Mouse (Mus musculus) forebrain, embryonic 13.5 days (tissue): ENCODE measurements at regions not wholly inside any gene's neighbourhood (a gene's known extent, or its start where the extent isn't known, plus 50 kb on each side); places are given as distances from the start of the nearest gene placed in this dataset.

ENCODE experiments used
- ATAC-seq: fragments of 200-750 bp; cut with Nextera tagmentation; 2 replicates; pipeline ENCODE4 v1.8.0; 2017
- H3K27ac ChIP-seq: fragments of 300-500 bp; sonication (generic); 2 replicates; pipeline ENCODE4 v1.5.1; 2015; ENCODE audit warnings: inconsistent platforms, mild to moderate bottlenecking, moderate library complexity
- H3K27me3 ChIP-seq: fragments of 300-500 bp; sonication (generic); 2 replicates; pipeline ENCODE4 v1.6.1; 2015; ENCODE audit warnings: mild to moderate bottlenecking, inconsistent platforms
- H3K36me3 ChIP-seq: fragments of 300-500 bp; sonication (generic); 2 replicates; pipeline ENCODE4 v1.6.1; 2015; ENCODE audit warnings: mild to moderate bottlenecking, inconsistent platforms; ENCODE audit not compliant: poor library complexity, severe bottlenecking
- H3K4me1 ChIP-seq: fragments of 300-500 bp; sonication (generic); 2 replicates; pipeline ENCODE4 v1.6.1; 2015; ENCODE audit warnings: inconsistent platforms
- H3K4me2 ChIP-seq: fragments of 300-500 bp; sonication (generic); 2 replicates; pipeline ENCODE4 v1.6.1; 2015; ENCODE audit warnings: inconsistent platforms, mild to moderate bottlenecking, moderate library complexity
- H3K4me3 ChIP-seq: fragments of 300-500 bp; sonication (generic); 2 replicates; pipeline ENCODE4 v1.5.1; 2015; ENCODE audit warnings: mild to moderate bottlenecking, inconsistent platforms
- H3K9ac ChIP-seq: fragments of 300-500 bp; sonication (generic); 2 replicates; pipeline ENCODE4 v1.6.1; 2015; ENCODE audit warnings: mild to moderate bottlenecking, inconsistent platforms
- H3K9me3 ChIP-seq: fragments of 300-500 bp; sonication (generic); replicated peaks from 2 replicates; pipeline ENCODE4 v1.6.1; 2016; ENCODE audit warnings: inconsistent platforms
- WGBS: fragments of 180-500 bp; shearing (Covaris S2); methylation state at CpG from one replicate; pipeline ENCODE4 v1.1.7; 2015; 5-methylcytosine and 5-hydroxymethylcytosine counted together

DNA sequence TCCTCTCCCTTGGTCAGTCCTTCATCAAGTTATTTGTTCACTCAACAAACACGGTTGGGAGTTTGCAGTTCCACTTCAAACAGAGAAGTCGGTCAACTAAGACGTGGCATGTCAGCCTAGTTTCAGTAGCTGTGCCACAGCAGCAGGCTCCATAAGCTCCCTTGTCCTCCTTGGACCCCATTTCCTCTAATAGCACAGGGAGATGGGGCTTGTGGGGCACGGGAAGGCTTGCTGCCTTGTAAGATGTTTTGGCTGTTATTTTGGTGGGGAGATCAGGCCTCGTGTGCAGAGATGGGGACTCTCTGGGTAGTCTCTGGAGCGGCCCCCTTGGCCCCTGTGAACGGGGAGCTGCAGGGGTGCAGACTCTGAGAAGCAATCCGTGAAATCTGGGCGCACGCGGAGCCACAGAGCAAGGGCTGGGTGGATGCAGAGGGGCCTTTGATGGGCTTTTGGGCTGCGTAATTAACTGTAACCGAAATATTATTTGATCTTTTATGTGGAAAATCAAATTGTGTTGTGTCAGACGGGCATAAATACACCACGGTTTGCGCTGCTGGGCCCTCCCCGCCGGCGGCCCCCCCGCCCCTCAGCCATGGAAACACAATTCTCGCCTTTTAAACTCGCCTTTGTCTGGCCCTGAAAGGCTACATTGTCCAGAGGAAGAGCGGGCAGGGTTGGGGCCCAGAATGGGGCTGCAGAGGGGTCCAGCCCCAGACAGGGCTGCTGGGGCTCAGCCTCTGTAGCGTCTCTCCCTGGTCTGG, 137.6 kb downstream of the Mn1 start:
- peaks cover 35% of the 10 kb centered on the region for H3K4me1 ChIP-seq
- H3K27me3 ChIP-seq = no peaks in the 10 kb centered on the region
- peak overlapping the region; percentile 34 for H3K9ac ChIP-seq
- H3K9me3 ChIP-seq = no peaks in the 10 kb centered on the region
- no peaks in the 10 kb centered on the region for H3K36me3 ChIP-seq
- peak overlapping the region; percentile 35 for H3K4me2 ChIP-seq
- ATAC-seq = peak; percentile 93
- peak overlapping the region; percentile 86 for H3K27ac ChIP-seq
- WGBS = 4% methylated on average over 24 of the region's 24 CpGs
- H3K4me3 ChIP-seq = no peak overlapping the region

DNA sequence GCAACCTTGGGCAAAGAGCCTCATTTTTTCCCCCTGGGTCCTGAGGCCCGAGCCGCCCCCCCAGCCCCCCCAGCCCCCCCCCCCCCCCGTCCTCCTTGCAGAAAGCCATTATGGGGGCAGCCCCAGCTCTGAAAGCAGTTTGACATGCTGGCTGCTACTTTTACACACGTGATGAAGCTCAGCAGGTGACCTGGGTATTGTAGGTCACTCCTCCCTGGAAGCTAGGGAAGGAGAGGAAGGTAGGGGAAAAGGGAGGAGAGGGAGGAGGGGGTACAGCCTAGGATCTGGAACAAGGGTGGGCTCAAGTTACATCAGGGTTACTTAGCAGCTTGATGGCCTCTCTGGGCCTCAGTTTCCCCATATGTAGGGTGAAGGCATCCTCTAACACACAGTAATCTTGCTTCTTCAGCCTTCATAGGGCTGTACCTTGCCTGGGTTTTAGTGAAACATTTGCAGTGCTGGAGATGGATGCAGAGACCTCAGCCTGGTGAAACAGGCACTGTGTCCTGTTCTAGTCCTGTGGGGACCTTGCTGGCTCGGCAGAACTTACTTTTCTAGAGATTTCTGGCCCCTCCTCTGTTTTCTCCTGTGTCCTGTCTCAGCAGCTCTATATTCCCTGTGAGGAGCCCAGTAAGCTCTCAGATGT, 138.3 kb downstream of the Mn1 start:
- H3K9me3 ChIP-seq = no peaks in the 10 kb centered on the region
- H3K4me3 ChIP-seq = no peak overlapping the region
- H3K4me1 ChIP-seq = peaks cover 39% of the 10 kb centered on the region
- ATAC-seq = peak; percentile 50; the same call in 1 of the 2 replicates
- H3K36me3 ChIP-seq = no peaks in the 10 kb centered on the region
- peak overlapping the region; percentile 34 for H3K9ac ChIP-seq
- no peaks in the 10 kb centered on the region for H3K27me3 ChIP-seq
- H3K4me2 ChIP-seq = peak overlapping the region; percentile 35
- H3K27ac ChIP-seq = peak overlapping the region; percentile 86
- WGBS = 6% methylated on average over 3 of the region's 5 CpGs

- Histone ChIP-seq H3K36me3 (no peaks in the 10 kb centered on the region), H3K4me2 (no peak overlapping the region), H3K9ac (no peak overlapping the region; the same call in 1 of the 2 replicates), H3K27ac (peak overlapping the region; percentile 86), H3K4me1 (peaks cover 39% of the 10 kb centered on the region), H3K9me3 (no peaks in the 10 kb centered on the region), H3K4me3 (no peak overlapping the region), H3K27me3 (no peaks in the 10 kb centered on the region)
- 48% methylated on average over 7 of the region's 7 CpGs for WGBS
- ATAC-seq = no peak
Measured at GRCm38 (mm10) chr5:111555981-111556380, 138.8 kb downstream of the Mn1 start.

DNA sequence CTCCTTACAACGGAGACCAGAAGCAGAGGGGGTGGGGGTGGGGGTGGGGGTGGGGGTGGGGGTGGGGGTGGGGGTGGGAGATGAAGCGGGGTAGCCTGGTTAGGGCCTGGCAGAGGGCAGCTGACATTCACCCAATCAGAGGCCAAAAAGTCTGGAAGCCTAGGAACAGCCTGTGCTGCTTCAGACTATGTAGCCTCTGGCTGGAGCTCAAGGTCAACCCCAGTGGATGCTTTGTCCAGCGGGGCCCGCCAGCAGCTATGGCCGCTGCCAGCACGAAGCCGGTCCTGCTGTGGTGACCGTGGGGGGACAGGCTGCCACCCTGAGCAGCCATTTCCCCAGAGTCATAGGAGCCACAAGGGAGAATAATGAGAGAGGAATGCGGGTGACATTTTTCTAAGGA, 143.3 kb downstream of the Mn1 start:
- H3K9me3 ChIP-seq = no peaks in the 10 kb centered on the region
- WGBS = 43% methylated on average over 9 of the region's 9 CpGs
- no peak overlapping the region for H3K4me3 ChIP-seq
- no peaks in the 10 kb centered on the region for H3K36me3 ChIP-seq
- H3K4me2 ChIP-seq = no peak overlapping the region
- no peaks in the 10 kb centered on the region for H3K27me3 ChIP-seq
- no peak overlapping the region for H3K27ac ChIP-seq
- peaks cover 19% of the 10 kb centered on the region for H3K4me1 ChIP-seq
- no peak for ATAC-seq
- no peak overlapping the region for H3K9ac ChIP-seq

DNA sequence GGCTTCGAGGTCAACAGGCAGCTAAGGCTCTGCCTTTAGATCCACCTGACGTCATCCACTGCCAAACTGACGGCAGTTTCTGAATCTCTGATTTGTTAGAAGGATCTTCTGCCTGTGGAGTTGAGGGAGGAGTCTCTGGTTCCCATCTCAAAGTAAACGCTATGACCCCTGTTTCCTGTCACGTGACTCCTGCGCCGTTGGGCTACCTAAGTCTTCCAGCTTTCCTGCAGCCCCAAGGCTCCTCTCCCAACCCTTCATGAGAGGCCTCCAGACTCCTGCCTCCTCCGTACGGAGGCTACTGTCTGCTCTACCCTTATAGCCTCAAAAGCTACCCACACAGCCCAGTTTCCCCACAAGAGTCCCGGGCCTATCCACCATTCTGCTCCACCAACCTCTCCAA, 144.1 kb downstream of the Mn1 start:
- Histone ChIP-seq H3K9ac (no peak overlapping the region), H3K9me3 (no peaks in the 10 kb centered on the region), H3K36me3 (no peaks in the 10 kb centered on the region), H3K27me3 (no peaks in the 10 kb centered on the region), H3K27ac (no peak overlapping the region), H3K4me2 (no peak overlapping the region), H3K4me1 (peaks cover 11% of the 10 kb centered on the region), H3K4me3 (no peak overlapping the region)
- no peak for ATAC-seq
- 90% methylated on average over 10 of the region's 10 CpGs for WGBS

GRCm38 (mm10) chr5:111570826-111571225, 153.7 kb downstream of the Mn1 start:
- 16% methylated on average over 10 of the region's 10 CpGs for WGBS
- no peak overlapping the region for H3K4me3 ChIP-seq
- H3K4me1 ChIP-seq = peaks cover 42% of the 10 kb centered on the region
- H3K9ac ChIP-seq = no peak overlapping the region
- H3K36me3 ChIP-seq = no peaks in the 10 kb centered on the region
- no peak overlapping the region for H3K27ac ChIP-seq
- no peaks in the 10 kb centered on the region for H3K9me3 ChIP-seq
- H3K4me2 ChIP-seq = no peak overlapping the region
- H3K27me3 ChIP-seq = no peaks in the 10 kb centered on the region
- no peak for ATAC-seq

DNA sequence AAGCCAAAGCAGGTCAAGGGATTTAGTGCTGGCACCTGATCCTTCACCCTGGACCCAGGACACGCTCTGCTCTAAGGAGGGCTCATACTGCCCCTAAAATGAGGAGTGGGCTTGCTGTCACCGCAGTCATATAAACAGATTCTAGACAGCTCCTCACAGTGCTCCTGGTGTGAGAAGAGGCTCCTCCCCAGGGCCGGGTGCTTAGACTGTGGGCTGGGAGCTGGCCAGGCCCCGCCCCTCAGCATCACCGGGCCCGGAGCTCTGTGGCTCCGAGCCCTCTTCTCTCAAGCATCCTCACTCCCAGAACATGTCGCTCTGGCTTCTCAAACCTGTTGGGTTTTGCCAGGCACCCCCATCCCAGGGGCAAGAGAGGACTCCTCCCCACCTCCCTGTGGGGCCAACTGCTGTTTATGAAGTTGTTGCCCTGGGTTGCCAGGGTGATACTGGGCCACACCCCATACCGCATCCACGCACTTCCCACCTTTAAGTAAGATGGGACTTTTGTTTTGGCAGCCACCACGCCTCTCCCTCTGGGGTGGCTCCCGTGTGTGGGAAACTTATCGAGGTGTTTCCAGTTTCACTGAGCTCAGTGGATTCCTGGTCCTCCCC, 156.2 kb downstream of the Mn1 start:
- ATAC-seq = peak; percentile 68; the same call in 1 of the 2 replicates

GRCm38 (mm10) chr5:111574219-111574840, 157.2 kb downstream of the Mn1 start:
- no peaks in the 10 kb centered on the region for H3K9me3 ChIP-seq
- no peak for ATAC-seq
- 33% methylated on average over 8 of the region's 8 CpGs for WGBS
- H3K4me2 ChIP-seq = no peak overlapping the region
- no peak overlapping the region for H3K4me3 ChIP-seq
- H3K9ac ChIP-seq = no peak overlapping the region
- no peaks in the 10 kb centered on the region for H3K36me3 ChIP-seq
- H3K27ac ChIP-seq = peak overlapping the region; percentile 32; the same call in 1 of the 2 replicates
- no peaks in the 10 kb centered on the region for H3K27me3 ChIP-seq
- H3K4me1 ChIP-seq = peaks cover 69% of the 10 kb centered on the region

More for the DNA sequence above, 156.2 kb downstream of the Mn1 start:
- no peak overlapping the region for H3K9ac ChIP-seq
- no peaks in the 10 kb centered on the region for H3K36me3 ChIP-seq
- no peak overlapping the region for H3K27ac ChIP-seq
- H3K4me2 ChIP-seq = no peak overlapping the region
- H3K27me3 ChIP-seq = no peaks in the 10 kb centered on the region
- peaks cover 60% of the 10 kb centered on the region for H3K4me1 ChIP-seq
- no peak overlapping the region for H3K4me3 ChIP-seq
- WGBS = 16% methylated on average over 13 of the region's 13 CpGs
- H3K9me3 ChIP-seq = no peaks in the 10 kb centered on the region

DNA sequence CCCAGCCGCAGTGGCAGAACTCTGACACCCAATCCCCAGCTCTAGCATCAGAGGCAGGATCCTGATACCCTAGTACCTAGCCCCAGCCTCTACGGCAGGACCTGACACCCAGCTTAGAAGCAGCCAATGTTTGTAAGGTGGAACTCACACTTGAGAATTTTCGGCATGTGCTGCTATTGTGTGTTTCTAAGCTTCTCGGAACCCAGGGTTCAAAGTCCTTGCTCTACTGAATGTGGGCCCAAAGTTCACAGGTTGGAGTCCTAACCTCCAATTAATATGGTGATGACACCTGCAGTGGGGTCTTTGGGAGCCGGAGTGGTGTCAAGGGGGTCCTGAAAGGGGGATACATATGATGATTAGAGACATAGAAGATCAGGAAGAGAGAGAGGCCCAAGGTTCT, 158.2 kb downstream of the Mn1 start:
- ATAC-seq = no peak
- H3K9ac ChIP-seq = no peak overlapping the region
- H3K4me3 ChIP-seq = no peak overlapping the region
- no peaks in the 10 kb centered on the region for H3K36me3 ChIP-seq
- H3K4me2 ChIP-seq = no peak overlapping the region
- no peaks in the 10 kb centered on the region for H3K9me3 ChIP-seq
- no peaks in the 10 kb centered on the region for H3K27me3 ChIP-seq
- peaks cover 75% of the 10 kb centered on the region for H3K4me1 ChIP-seq
- peak overlapping the region; percentile 35; the same call in 1 of the 2 replicates for H3K27ac ChIP-seq
- 87% methylated on average over 5 of the region's 5 CpGs for WGBS

DNA sequence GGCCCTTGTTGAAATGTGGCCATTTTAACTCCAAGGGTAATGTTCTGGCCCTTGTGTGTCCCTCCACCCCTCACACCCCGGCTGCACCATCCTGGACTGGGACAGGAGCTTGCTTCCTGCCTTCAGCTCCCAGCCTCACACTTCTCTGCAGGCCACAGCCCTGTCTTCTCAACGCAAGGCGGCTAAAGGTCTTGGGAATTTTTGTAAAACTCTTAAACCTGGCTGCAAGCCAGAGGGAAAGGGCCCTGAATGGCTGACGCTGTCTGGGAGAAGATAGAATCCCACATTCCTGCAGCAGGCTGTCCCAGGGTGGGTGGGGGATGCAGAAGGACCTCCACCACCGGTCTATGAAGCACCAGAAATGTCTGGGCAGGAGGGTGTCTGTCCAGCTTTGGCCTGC, 156.3 kb upstream of the Gm26897 start:
- whole genome bisulfite sequencing = 23% methylated on average over 5 of the region's 5 CpGs
- ATAC-seq = no peak
- Histone ChIP-seq H3K27ac (peak overlapping the region; percentile 74), H3K9me3 (no peaks in the 10 kb centered on the region), H3K4me2 (no peak overlapping the region), H3K9ac (no peak overlapping the region), H3K4me3 (no peak overlapping the region), H3K27me3 (no peaks in the 10 kb centered on the region), H3K36me3 (no peaks in the 10 kb centered on the region), H3K4me1 (peaks cover 85% of the 10 kb centered on the region)

GRCm38 (mm10) chr5:111578088-111578487, 155.6 kb upstream of the Gm26897 start:
- Histone ChIP-seq H3K4me3 (no peak overlapping the region), H3K27me3 (no peaks in the 10 kb centered on the region), H3K36me3 (no peaks in the 10 kb centered on the region), H3K4me1 (peaks cover 85% of the 10 kb centered on the region), H3K4me2 (no peak overlapping the region), H3K9me3 (no peaks in the 10 kb centered on the region), H3K27ac (peak overlapping the region; percentile 74), H3K9ac (no peak overlapping the region)
- 61% methylated on average over 5 of the region's 5 CpGs for WGBS
- ATAC-seq = no peak
